Mouse (Mus musculus) heart, adult 2 months (tissue): ENCODE data around the gene Mgrn1.

Source experiments
- CTCF ChIP-seq: fragments of 200-600 bp; IDR thresholded peaks from 2 replicates; pipeline ENCODE4 v1.8.1; 2022; ENCODE audit warnings: antibody characterized with exemption, mild to moderate bottlenecking, moderate library complexity
- EP300 ChIP-seq: fragments of 200-500 bp; IDR thresholded peaks from 2 replicates; pipeline ENCODE4 v1.6.1; 2011; ENCODE audit warnings: low read depth, low read length, control low read depth; ENCODE audit not compliant: insufficient read depth
- POLR2A ChIP-seq: fragments of 200-500 bp; IDR thresholded peaks from 2 replicates; pipeline ENCODE4 v1.6.1; 2011; ENCODE audit warnings: mild to moderate bottlenecking, low read depth, low read length, control low read depth; ENCODE audit not compliant: insufficient read depth

GRCm38 (mm10) chr16:4935931-4936703, 50.1 kb downstream of the Mgrn1 start:
- TF ChIP-seq POLR2A, result no peak
- no peak for TF ChIP-seq EP300
- TF ChIP-seq CTCF, result no peak
